Mouse (Mus musculus): ENCODE data around the gene Wdr20. TPM values are rescaled to one million over a fixed set of nuclear protein-coding genes. Genes with fewer than 3 reads are reported as not detected.

Wdr20 gene
- polyA plus RNA-seq, 1 experiment from 2014 or later: 17.7 TPM

- H3K27ac ChIP-seq (ENCODE audit: low read depth, low read length): no peak overlapping the region
- no peak for DNase-seq (ENCODE audit: low spot score)
- no peak overlapping the region; the same call in 1 of the 2 replicates for H3K4me3 ChIP-seq (ENCODE audit: low read depth, low read length)
- no peak for ATAC-seq (replicated peaks; ENCODE audit: low FRiP score)
- no peak overlapping the region for H3K9ac ChIP-seq (ENCODE audit: low read depth, low read length)
- 42% methylated on average over 1 of the region's 1 CpGs for WGBS
- no peaks in the 10 kb centered on the region for H3K27me3 ChIP-seq (replicated peaks; ENCODE audit: control insufficient read depth, insufficient read depth, low read length)
- peaks cover 4% of the 10 kb centered on the region; the same call in 1 of the 2 replicates for H3K36me3 ChIP-seq (ENCODE audit: control insufficient read depth, insufficient read depth, low read length)
- H3K9me3 ChIP-seq (ENCODE audit: control insufficient read depth, low read length): no peaks in the 10 kb centered on the region
- H3K4me2 ChIP-seq: peak overlapping the region; percentile 88
- H3K4me1 ChIP-seq (replicated peaks; ENCODE audit: control insufficient read depth, insufficient read depth, low read length): peaks cover 26% of the 10 kb centered on the region
Measured at GRCm38 (mm10) chr12:110851923-110852322, 114.2 kb downstream of the Wdr20 start.

Other genes with a start within 250 kb of the Wdr20 start
- 36.0 and 38.9 TPM in 2 replicates for gene Dync1h1, start 136.5 kb upstream of the Wdr20 start, polyA plus RNA-seq (2014; fragmentation: Nextera tagmentation; extraction: Ambion mirVana)
- gene 1700001K19Rik, start 55.3 kb upstream of the Wdr20 start, polyA plus RNA-seq (2014; fragmentation: Nextera tagmentation; extraction: Ambion mirVana): not detected in 2 replicates
- 1,759 and 1,828 TPM in 2 replicates for gene Hsp90aa1, start 35.2 kb upstream of the Wdr20 start, polyA plus RNA-seq (2014; fragmentation: Nextera tagmentation; extraction: Ambion mirVana)
- gene Mok, start 103.0 kb downstream of the Wdr20 start, polyA plus RNA-seq (2014; fragmentation: Nextera tagmentation; extraction: Ambion mirVana): 1.3 and 2.1 TPM in 2 replicates
- 3.3 and 3.8 TPM in 2 replicates for gene Zfp839, start 112.3 kb downstream of the Wdr20 start, polyA plus RNA-seq (2014; fragmentation: Nextera tagmentation; extraction: Ambion mirVana)
- gene Cinp, start 151.2 kb downstream of the Wdr20 start, polyA plus RNA-seq (2014; fragmentation: Nextera tagmentation; extraction: Ambion mirVana): 144 and 155 TPM in 2 replicates
- 4.4 and 4.7 TPM in 2 replicates for gene Tecpr2, start 151.3 kb downstream of the Wdr20 start, polyA plus RNA-seq (2014; fragmentation: Nextera tagmentation; extraction: Ambion mirVana)
- gene Ankrd9, start 241.1 kb downstream of the Wdr20 start, polyA plus RNA-seq (2014; fragmentation: Nextera tagmentation; extraction: Ambion mirVana): 32.9 and 33.3 TPM in 2 replicates

All from liver, embryonic 11.5 days (tissue).